Mouse (Mus musculus): ENCODE results near the gene Fibp. TPM values are rescaled to one million over a fixed set of nuclear protein-coding genes. Genes with fewer than 3 reads are reported as not detected.
A peak's percentile ranks its signal among the peaks of the same experiment; 100 is the strongest.

Gene Fibp
- polyA plus RNA-seq, 1 experiment from 2014 or later, result 98.0 TPM

DNA sequence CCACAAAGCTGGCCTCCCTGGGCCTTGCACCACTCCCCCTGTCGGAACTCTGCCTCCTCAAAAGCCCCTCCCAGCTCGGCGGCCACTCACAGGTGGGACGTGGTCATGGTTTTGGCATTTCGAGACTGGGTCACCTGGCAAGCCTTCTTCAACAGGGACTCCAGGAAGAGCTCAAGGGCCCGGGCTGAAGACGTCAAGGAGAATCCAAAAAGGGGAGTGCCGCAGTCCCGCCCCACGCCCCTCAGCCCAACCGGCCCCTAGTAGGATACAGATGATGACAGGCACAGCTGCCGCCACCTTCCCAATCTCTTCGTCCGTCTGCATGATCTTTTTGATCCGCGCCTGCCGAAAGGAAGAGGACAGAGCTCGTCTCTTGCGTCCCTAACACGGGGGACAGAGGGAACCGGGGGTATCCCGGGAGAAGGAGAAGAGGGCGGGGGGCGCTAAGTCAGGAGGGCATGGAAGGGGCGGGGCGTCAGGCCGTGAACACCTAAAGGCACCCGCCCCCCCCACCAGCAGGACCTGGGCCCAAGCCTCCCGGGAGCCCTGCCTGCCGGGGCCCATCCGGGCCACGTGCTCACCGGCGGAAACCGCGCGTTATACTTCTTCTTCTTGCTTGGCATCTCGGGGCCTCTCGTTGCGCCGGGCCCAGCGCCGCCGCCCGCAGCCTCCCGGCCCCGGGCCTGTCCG, 36.2 kb upstream of the Fibp start:
- Histone ChIP-seq H3K36me3 (peaks cover 60% of the 10 kb centered on the region), H3K4me1 (peaks cover 39% of the 10 kb centered on the region), H3K4me3 (peak overlapping the region; percentile 89), H3K27me3 (ENCODE audit: low read depth, poor library complexity, severe bottlenecking) (no peaks in the 10 kb centered on the region), H3K27ac (replicated peaks) (peak overlapping the region; percentile 97), H3K9me3 (replicated peaks) (no peaks in the 10 kb centered on the region)
- no peak for DNase-seq (ENCODE audit: low spot score)
- 2% methylated on average over 48 of the region's 48 CpGs for WGBS

DNA sequence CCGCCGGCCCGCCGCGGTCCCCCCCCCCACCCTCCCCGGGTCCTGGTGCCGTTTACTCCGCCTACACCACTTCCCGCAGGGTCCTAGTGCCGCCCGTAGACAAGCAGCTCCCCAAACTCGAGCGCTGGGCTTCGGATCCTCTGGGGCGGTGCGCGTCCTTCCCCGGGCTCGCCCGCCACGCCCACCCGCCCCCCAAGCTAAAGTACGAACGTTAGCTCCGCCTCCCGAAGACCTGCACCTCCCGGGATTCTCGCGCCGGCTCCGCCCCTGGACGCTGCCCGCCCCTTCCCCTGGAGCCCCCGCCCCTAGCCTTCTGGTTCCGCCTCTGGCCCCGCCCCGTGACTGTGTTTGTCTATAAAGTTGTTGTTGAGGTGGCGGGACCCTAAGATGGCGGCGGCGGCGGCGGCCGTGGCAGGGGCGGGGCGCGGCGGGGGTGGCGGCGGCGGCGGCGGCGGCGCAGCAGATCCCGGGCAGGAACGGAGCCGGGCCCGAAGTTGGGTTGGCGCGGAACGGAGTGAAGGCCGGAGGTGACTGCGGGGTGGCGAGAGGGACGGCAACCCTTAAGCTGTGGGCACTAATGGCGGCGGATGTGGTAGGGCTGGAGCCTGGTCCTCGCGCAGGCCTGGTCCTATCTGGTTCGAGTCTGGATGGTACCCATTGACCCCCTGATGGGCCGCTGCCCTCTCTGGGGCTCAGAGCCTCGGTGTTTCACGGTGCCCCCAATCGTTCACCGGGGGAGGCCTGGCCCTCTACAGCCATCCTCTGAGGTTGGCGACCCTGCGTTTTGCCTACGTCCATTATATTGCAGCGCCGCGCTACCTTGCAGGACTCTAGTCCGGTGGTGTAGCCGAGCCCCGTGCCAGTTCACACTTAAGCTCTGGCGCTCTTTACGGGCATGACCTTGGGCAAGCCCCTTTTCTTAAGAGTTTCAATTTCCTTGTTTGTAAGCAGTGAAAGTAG, 35.4 kb upstream of the Fibp start, which contains the start of the genes Drap1 and AI837181:
Gene Drap1, minus strand, starts transcription at position 198 of the 960 bp plus-strand sequence.
Gene AI837181, plus strand, starts transcription at position 363 of the 960 bp plus-strand sequence.
- Histone ChIP-seq H3K4me3 (peak within 1 kb of the TSS; percentile 89), H3K4me1 (peaks cover 39% of the 10 kb centered on the region), H3K27me3 (ENCODE audit: low read depth, poor library complexity, severe bottlenecking) (no peaks in the 10 kb centered on the region), H3K9me3 (replicated peaks) (no peaks in the 10 kb centered on the region), H3K36me3 (peaks cover 55% of the 10 kb centered on the region), H3K27ac (replicated peaks) (peak within 1 kb of the TSS; percentile 97)
- peak; percentile 98 for DNase-seq (ENCODE audit: low spot score)
- WGBS, result under 1% methylated on average over 83 of the region's 87 CpGs

DNA sequence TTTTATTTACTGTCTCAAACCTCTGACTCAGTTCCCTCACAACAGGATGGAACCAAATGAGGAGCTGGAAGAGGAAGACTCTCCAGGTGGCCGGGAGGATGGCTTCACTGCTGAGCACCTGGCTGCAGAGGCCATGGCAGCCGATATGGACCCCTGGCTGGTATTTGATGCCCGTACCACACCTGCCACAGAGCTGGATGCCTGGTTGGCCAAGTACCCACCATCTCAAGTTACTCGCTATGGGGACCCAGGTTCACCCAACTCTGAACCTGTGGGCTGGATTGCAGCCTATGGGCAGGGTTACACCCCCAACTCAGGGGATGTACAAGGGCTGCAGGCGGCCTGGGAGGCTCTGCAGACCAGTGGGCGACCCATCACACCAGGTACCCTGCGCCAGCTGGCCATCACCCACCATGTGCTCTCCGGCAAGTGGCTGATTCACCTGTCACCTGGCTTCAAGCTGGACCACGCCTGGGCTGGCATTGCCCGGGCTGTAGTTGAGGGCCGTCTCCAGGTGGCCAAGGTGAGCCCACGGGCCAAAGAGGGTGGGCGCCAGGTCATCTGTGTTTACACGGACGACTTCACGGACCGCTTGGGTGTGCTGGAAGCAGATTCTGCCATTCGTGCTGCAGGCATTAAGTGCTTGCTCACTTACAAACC, 34.4 kb upstream of the Fibp start:
- 92% methylated on average over 18 of the region's 18 CpGs for WGBS
- Histone ChIP-seq H3K4me3 (peak overlapping the region; percentile 89), H3K27me3 (ENCODE audit: low read depth, poor library complexity, severe bottlenecking) (no peaks in the 10 kb centered on the region), H3K36me3 (peaks cover 45% of the 10 kb centered on the region), H3K9me3 (replicated peaks) (no peaks in the 10 kb centered on the region), H3K4me1 (peaks cover 39% of the 10 kb centered on the region), H3K27ac (replicated peaks) (peak overlapping the region; percentile 97)
- no peak for DNase-seq (ENCODE audit: low spot score)

DNA sequence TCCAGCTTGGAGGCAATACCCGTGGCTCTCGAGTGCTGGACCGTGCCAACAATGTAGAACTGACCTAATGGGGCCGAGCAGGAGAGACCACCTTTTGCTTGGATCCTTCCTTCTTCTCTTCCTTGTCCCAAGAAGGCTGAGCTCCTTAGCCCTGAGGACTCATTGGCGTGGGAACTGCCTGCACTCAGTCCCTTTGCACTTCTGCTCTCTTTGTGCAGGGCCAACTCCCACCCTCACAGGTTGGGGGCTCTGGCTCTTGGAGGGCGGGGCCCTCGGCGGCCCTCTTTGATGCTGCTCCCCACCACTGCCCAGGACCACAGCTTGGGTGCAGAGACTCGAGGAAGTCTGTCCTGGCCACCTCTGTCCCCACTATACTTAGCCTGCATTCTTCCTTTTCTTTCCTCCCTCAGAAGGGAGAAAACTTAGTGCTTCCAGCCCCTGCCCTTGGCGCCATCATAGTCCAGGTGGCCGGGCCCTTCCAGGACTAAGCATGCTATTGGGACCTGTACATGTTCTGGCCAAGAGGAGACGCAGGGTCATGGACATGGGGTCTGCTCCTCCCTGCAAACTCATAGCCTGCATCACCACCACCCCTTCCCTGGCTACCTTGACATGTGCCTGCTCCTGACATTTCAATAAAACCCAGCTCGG, 33.6 kb upstream of the Fibp start:
- no peaks in the 10 kb centered on the region for H3K9me3 ChIP-seq (replicated peaks)
- 0 out of 2 replicates have a peak overlapping the region, but pooled peaks have one; percentile 97 for H3K27ac ChIP-seq (replicated peaks)
- peaks cover 38% of the 10 kb centered on the region for H3K36me3 ChIP-seq
- H3K27me3 ChIP-seq (ENCODE audit: low read depth, poor library complexity, severe bottlenecking), result no peaks in the 10 kb centered on the region
- no peak for DNase-seq (ENCODE audit: low spot score)
- H3K4me3 ChIP-seq, result peak overlapping the region; percentile 89
- 93% methylated on average over 13 of the region's 13 CpGs for WGBS
- H3K4me1 ChIP-seq, result peaks cover 39% of the 10 kb centered on the region

DNA sequence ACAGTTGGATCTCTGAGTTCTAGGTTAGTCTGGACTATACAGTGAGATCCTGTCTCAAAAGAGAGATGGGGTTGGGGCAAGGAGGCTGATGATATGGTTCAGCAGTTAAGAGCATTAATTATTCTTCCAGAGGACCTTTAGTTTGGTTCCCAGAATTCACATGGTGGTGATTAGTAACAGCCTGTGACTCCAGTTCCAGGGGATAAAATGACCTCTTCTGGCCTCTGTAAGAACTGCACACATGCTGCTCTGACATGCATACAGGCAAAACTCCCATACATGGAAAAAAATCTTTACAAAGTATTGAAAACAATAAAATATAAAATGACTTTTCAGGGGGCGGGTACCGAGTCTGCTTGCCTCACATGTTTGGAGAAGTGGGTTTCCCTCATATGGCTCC, 32.3 kb upstream of the Fibp start:
- no peaks in the 10 kb centered on the region for H3K27me3 ChIP-seq (ENCODE audit: low read depth, poor library complexity, severe bottlenecking)
- DNase-seq (ENCODE audit: low spot score), result no peak
- no peak overlapping the region for H3K4me3 ChIP-seq
- peaks cover 35% of the 10 kb centered on the region for H3K4me1 ChIP-seq
- H3K27ac ChIP-seq (replicated peaks), result no peak overlapping the region
- H3K36me3 ChIP-seq, result peaks cover 24% of the 10 kb centered on the region
- WGBS, result 82% methylated on average over 2 of the region's 2 CpGs
- H3K9me3 ChIP-seq (replicated peaks), result no peaks in the 10 kb centered on the region

DNA sequence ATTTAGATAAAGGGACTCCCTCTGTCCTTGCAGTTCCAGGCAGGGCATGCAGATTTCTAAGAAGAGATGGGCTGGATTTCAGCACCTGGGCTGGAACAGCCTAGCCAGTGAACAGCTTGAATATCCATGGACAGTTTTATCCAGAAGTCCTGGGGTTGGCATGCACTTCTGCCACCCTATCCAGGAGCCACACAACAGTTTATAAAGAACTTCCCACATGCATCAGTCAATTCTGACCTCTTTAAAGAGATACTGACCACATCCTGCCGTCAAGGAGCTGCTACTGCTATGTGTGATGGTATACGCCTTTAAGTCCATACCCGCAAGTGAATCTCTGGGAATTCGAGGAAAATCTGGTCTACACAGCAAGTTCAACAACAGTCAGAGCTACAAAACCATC, 31.2 kb upstream of the Fibp start:
- 85% methylated on average over 4 of the region's 4 CpGs for WGBS
- no peak overlapping the region for H3K27ac ChIP-seq (replicated peaks)
- H3K4me3 ChIP-seq, result no peak overlapping the region
- no peaks in the 10 kb centered on the region for H3K9me3 ChIP-seq (replicated peaks)
- no peaks in the 10 kb centered on the region for H3K27me3 ChIP-seq (ENCODE audit: low read depth, poor library complexity, severe bottlenecking)
- peaks cover 35% of the 10 kb centered on the region for H3K4me1 ChIP-seq
- H3K36me3 ChIP-seq, result peaks cover 20% of the 10 kb centered on the region
- DNase-seq (ENCODE audit: low spot score), result no peak

DNA sequence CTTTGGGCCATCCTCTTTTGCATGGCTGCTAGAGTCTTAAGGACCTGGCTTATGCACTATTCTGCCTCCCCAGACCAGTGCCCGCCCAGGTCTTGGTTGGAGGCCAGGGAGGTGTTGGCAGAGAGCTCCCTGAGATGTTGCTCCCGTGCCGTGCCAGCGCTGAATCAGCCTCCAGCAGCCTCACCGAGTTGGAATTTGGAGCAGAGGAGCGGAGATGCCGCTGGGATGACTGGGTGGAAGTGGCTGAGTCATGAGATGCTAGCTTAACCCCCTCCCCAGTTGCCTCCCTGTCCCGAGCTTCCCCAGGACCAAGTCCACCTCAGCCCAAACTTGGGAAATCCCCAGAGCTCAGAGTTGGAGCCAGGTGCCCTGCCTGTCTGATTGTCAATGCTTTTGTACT, 30.6 kb upstream of the Fibp start:
- no peaks in the 10 kb centered on the region for H3K27me3 ChIP-seq (ENCODE audit: low read depth, poor library complexity, severe bottlenecking)
- no peak for DNase-seq (ENCODE audit: low spot score)
- H3K36me3 ChIP-seq, result peaks cover 20% of the 10 kb centered on the region
- H3K4me3 ChIP-seq, result no peak overlapping the region
- 76% methylated on average over 8 of the region's 8 CpGs for WGBS
- no peaks in the 10 kb centered on the region for H3K9me3 ChIP-seq (replicated peaks)
- H3K27ac ChIP-seq (replicated peaks), result no peak overlapping the region
- H3K4me1 ChIP-seq, result peaks cover 33% of the 10 kb centered on the region

DNA sequence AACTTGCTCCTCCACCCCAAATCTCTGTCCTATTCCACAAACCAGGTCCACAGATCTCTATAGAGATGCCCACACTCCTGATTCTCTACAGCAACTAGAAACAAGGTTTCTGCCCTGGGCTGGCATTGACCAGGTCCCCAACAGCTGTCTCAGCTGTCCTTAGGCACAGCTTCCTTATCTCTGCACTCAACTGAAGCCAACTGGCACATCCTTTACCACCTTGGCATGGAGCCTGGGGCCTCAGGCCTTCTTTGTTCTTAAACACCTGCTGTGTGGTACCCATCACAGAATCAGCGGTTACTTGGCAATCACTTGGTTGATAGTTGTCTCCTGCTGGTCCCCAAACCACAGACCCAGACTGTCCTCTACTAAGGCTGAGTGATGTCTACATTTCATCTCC, 30.0 kb upstream of the Fibp start:
- no peak overlapping the region for H3K27ac ChIP-seq (replicated peaks)
- 95% methylated on average over 1 of the region's 1 CpGs for WGBS
- no peak for DNase-seq (ENCODE audit: low spot score)
- H3K4me1 ChIP-seq, result peaks cover 33% of the 10 kb centered on the region
- H3K9me3 ChIP-seq (replicated peaks), result no peaks in the 10 kb centered on the region
- H3K27me3 ChIP-seq (ENCODE audit: low read depth, poor library complexity, severe bottlenecking), result no peaks in the 10 kb centered on the region
- H3K4me3 ChIP-seq, result no peak overlapping the region
- peaks cover 20% of the 10 kb centered on the region for H3K36me3 ChIP-seq

DNA sequence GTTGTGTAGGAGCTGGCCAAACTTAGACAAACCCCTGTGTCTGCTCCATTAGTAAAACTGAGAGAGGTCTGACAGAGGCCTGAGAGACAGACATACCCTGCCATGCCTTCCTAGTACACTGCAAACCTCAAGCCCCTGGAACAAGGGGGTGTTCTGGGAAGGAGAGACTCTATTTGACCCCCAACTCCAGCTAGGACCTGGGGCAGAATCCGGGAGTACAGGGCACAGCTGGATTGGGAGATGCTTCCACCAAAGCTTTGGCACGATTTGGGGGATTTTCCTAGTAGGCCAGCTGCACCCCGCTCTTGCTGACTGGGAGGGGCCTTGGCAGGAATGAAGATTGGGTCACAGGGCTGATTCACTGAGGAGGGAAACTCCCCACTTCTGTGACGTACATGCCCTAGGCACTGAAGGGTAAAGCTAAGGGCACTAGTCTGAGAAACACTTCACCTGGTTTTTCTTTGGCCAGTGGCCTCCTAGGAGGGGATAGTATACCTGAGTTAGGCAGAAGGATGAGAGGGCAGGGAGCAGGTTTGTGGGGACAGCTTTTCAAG, 28.4 kb upstream of the Fibp start:
- peaks cover 8% of the 10 kb centered on the region for H3K36me3 ChIP-seq
- no peak for DNase-seq (ENCODE audit: low spot score)
- 75% methylated on average over 4 of the region's 4 CpGs for WGBS

DNA sequence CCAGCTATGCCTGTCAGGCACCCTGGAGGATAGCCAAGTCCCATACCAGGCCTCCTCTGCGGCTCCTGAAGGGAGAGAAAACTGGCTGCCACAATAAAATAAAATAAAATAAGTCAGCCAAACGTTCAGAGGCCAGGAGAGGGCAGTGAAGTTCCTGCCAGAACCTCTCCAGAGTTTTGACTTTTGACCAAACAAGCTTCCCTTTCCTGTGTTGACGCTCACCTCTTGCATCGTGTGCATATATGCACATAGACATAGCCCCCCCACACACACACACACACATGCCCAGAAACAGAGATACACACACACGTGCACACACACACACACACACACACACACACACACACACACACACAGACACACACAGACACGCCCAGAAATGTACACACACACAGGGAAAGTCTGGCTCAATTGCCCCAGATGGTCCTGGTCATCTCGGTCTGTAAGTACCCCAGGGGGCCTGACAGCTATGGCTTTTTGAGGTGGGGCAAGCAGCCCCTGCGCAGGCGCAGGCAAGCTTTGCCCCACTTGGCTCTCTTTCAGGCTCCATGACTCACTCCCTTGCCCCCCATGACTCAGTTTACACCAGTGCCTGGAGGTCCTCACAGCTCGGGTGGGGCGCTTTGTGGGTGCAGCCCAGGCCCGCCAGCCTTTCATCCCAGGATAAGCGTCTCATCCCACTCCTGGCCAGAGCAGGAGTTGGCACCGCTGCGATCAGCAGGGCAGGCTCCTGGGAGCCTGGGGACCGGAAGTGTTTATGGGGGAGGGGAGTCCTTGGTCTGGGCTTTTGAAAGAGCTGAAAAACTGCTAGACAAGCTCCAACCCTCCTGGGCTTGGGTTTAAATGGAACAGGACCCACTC, 27.2 kb upstream of the Fibp start:
- DNase-seq (ENCODE audit: low spot score), result peak; percentile 33
- Histone ChIP-seq H3K36me3 (no peaks in the 10 kb centered on the region), H3K27ac (replicated peaks) (peak overlapping the region; percentile 77), H3K4me3 (peak overlapping the region; percentile 41), H3K9me3 (replicated peaks) (no peaks in the 10 kb centered on the region), H3K4me1 (peaks cover 16% of the 10 kb centered on the region), H3K27me3 (ENCODE audit: low read depth, poor library complexity, severe bottlenecking) (no peaks in the 10 kb centered on the region)
- 22% methylated on average over 16 of the region's 16 CpGs for WGBS

More for the DNA sequence above, 28.4 kb upstream of the Fibp start:
- H3K4me3 ChIP-seq, result no peak overlapping the region
- H3K27me3 ChIP-seq (ENCODE audit: low read depth, poor library complexity, severe bottlenecking), result no peaks in the 10 kb centered on the region
- H3K9me3 ChIP-seq (replicated peaks), result no peaks in the 10 kb centered on the region
- peaks cover 18% of the 10 kb centered on the region for H3K4me1 ChIP-seq
- H3K27ac ChIP-seq (replicated peaks), result no peak overlapping the region

DNA sequence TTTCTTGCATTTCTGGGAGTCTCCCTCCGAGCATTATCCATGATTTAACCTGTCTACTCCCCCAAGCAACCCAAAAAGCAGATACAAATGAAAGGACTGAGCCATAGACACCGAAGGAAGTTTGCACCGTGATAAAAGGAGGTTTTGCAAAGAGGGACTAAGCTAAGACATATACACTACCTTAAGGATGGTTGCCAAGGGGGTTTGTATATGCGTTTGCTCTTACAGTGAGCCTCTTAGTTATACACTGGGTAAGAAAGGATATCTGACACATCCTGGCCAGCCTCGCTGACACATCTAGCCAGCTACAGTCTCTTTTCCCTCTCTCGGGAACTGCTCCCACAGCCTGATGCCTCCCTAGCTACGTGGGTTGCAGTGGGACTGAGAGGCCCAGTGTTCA, 26.5 kb upstream of the Fibp start:
- no peak for DNase-seq (ENCODE audit: low spot score)
- 71% methylated on average over 7 of the region's 7 CpGs for WGBS
- H3K27ac ChIP-seq (replicated peaks), result 0 out of 2 replicates have a peak overlapping the region, but pooled peaks have one; percentile 77

More for the DNA sequence above, 26.5 kb upstream of the Fibp start:
- H3K9me3 ChIP-seq (replicated peaks), result no peaks in the 10 kb centered on the region
- peak overlapping the region; percentile 41; the same call in 1 of the 2 replicates for H3K4me3 ChIP-seq
- no peaks in the 10 kb centered on the region for H3K27me3 ChIP-seq (ENCODE audit: low read depth, poor library complexity, severe bottlenecking)
- no peaks in the 10 kb centered on the region for H3K36me3 ChIP-seq
- peaks cover 16% of the 10 kb centered on the region for H3K4me1 ChIP-seq
